Mouse (Mus musculus) MEL (cell line): Measurements from ENCODE around the gene Zfp512b. TPM values are rescaled to one million over a fixed set of nuclear protein-coding genes. Genes with fewer than 3 reads are reported as not detected.

ENCODE experiments used
- DNase-seq: peaks from one replicate; pipeline ENCODE4 v3.0.0; 2011; ENCODE audit warnings: low read depth, low spot score
- H3K27ac ChIP-seq: 2 replicates; pipeline ENCODE4 v1.5.1; 2012; ENCODE audit warnings: low read depth, mild to moderate bottlenecking, control low read depth, low read length, moderate library complexity; ENCODE audit not compliant: control insufficient read depth
- H3K27me3 ChIP-seq, 2 experiments: fragments of 150-350 bp in 1 of 2; sonication (generic) in 1 of 2; 2 replicates each; pipeline ENCODE4 v1.6.1; 2012; ENCODE audit warnings: low read length in 2 of 2, mild to moderate bottlenecking in 2 of 2, improper control_type of control experiment in 1 of 2, moderate library complexity in 1 of 2; ENCODE audit not compliant: insufficient read depth in 2 of 2, control insufficient read depth in 1 of 2
- H3K36me3 ChIP-seq, 2 experiments: 2 replicates each; pipeline ENCODE4 v1.6.1; 2012 to 2014; ENCODE audit warnings: low read length in 2 of 2, improper control_type of control experiment in 1 of 2, inconsistent platforms in 1 of 2, mild to moderate bottlenecking in 1 of 2; ENCODE audit not compliant: insufficient read depth in 2 of 2, control insufficient read depth in 1 of 2
- H3K4me1 ChIP-seq, 2 experiments: fragments of 150-350 bp in 1 of 2; sonication (generic) in 1 of 2; 2 replicates each; pipeline ENCODE4 v1.6.1; 2012; ENCODE audit warnings: low read length in 2 of 2, improper control_type of control experiment in 1 of 2, mild to moderate bottlenecking in 1 of 2; ENCODE audit not compliant: insufficient read depth in 2 of 2, control insufficient read depth in 1 of 2
- H3K4me3 ChIP-seq, 2 experiments: fragments of 150-350 bp in 1 of 2; sonication (generic) in 1 of 2; 2 replicates each; pipeline ENCODE4 v1.5.1; 2012; ENCODE audit warnings: low read depth in 2 of 2, low read length in 2 of 2, mild to moderate bottlenecking in 2 of 2, moderate library complexity in 2 of 2, control low read depth in 1 of 2, improper control_type of control experiment in 1 of 2; ENCODE audit not compliant: control insufficient read depth in 1 of 2, insufficient read depth in 1 of 2
- H3K79me2 ChIP-seq: 2 replicates; pipeline ENCODE4 v1.6.1; 2012; ENCODE audit warnings: mild to moderate bottlenecking, low read length, moderate library complexity; ENCODE audit not compliant: control insufficient read depth, poor library complexity, insufficient read depth
- H3K9ac ChIP-seq: 2 replicates; pipeline ENCODE4 v1.6.1; 2012; ENCODE audit warnings: low read depth, mild to moderate bottlenecking, control low read depth, low read length, moderate library complexity; ENCODE audit not compliant: control insufficient read depth, poor library complexity, severe bottlenecking
- H3K9me3 ChIP-seq: fragments of 150-350 bp; sonication (generic); replicated peaks from 2 replicates; pipeline ENCODE4 v1.6.1; 2012; ENCODE audit warnings: mild to moderate bottlenecking, low read length, improper control_type of control experiment, moderate library complexity; ENCODE audit not compliant: insufficient read depth
- BHLHE40 ChIP-seq: IDR thresholded peaks from 2 replicates; pipeline ENCODE4 v1.6.1; 2012; ENCODE audit warnings: low read depth, mild to moderate bottlenecking, inconsistent platforms, low read length, improper control_type of control experiment, borderline replicate concordance
- CHD1 ChIP-seq: IDR thresholded peaks from 2 replicates; pipeline ENCODE4 v1.6.1; 2012; ENCODE audit warnings: low read depth, mild to moderate bottlenecking, inconsistent platforms, low read length, improper control_type of control experiment
- CTCF ChIP-seq, 3 experiments: IDR thresholded peaks in 2 of 3; conservative IDR thresholded peaks in 1 of 3; 2 replicates each; pipeline ENCODE4 v1.5.1; 2011 to 2012; ENCODE audit warnings: low read length in 3 of 3, low read depth in 2 of 3, mild to moderate bottlenecking in 2 of 3, improper control_type of control experiment in 1 of 3, inconsistent platforms in 1 of 3, mixed read lengths in 1 of 3, moderate library complexity in 1 of 3; ENCODE audit not compliant: control insufficient read depth in 1 of 3, insufficient read depth in 1 of 3, poor library complexity in 1 of 3, severe bottlenecking in 1 of 3
- ETS1 ChIP-seq: IDR thresholded peaks from 2 replicates; pipeline ENCODE4 v1.6.1; 2012; ENCODE audit warnings: low read depth, mild to moderate bottlenecking, inconsistent platforms, low read length, improper control_type of control experiment, moderate library complexity
- GATA1 ChIP-seq: IDR thresholded peaks from 2 replicates; pipeline ENCODE4 v1.6.1; 2011; ENCODE audit warnings: low read depth, low read length, improper control_type of control experiment
- HCFC1 ChIP-seq: IDR thresholded peaks from 2 replicates; pipeline ENCODE4 v1.6.1; 2012; ENCODE audit warnings: low read depth, mild to moderate bottlenecking, inconsistent platforms, low read length, improper control_type of control experiment, moderate library complexity
- JUND ChIP-seq: IDR thresholded peaks from 2 replicates; pipeline ENCODE4 v1.6.1; 2011; ENCODE audit warnings: low read depth, mild to moderate bottlenecking, improper control_type of control experiment, low read length
- MAFK ChIP-seq: IDR thresholded peaks from 2 replicates; pipeline ENCODE4 v1.6.1; 2011; ENCODE audit warnings: low read depth, mild to moderate bottlenecking, low read length, improper control_type of control experiment, borderline replicate concordance
- MAX ChIP-seq: IDR thresholded peaks from 2 replicates; pipeline ENCODE4 v1.6.1; 2011; ENCODE audit warnings: low read length, improper control_type of control experiment
- MEF2A ChIP-seq: IDR thresholded peaks from 2 replicates; pipeline ENCODE4 v1.6.1; 2014; ENCODE audit warnings: low read depth, mild to moderate bottlenecking, inconsistent platforms, low read length, improper control_type of control experiment; ENCODE audit not compliant: poor library complexity, insufficient replicate concordance, severe bottlenecking; ENCODE audit errors: extremely low read depth
- MXI1 ChIP-seq: IDR thresholded peaks from 2 replicates; pipeline ENCODE4 v1.6.1; 2011; ENCODE audit warnings: mild to moderate bottlenecking, low read depth, low read length, improper control_type of control experiment
- MYB ChIP-seq: IDR thresholded peaks from 2 replicates; pipeline ENCODE4 v1.6.1; 2011; ENCODE audit warnings: mild to moderate bottlenecking, low read depth, low read length, improper control_type of control experiment
- NRF1 ChIP-seq: IDR thresholded peaks from 2 replicates; pipeline ENCODE4 v1.6.1; 2014; ENCODE audit warnings: low read depth, mild to moderate bottlenecking, inconsistent platforms, low read length, improper control_type of control experiment, moderate library complexity; ENCODE audit not compliant: poor library complexity, insufficient read depth, severe bottlenecking
- POLR2A ChIP-seq, 2 experiments: IDR thresholded peaks; 2 replicates each; pipeline ENCODE4 v1.6.1; 2011 to 2012; ENCODE audit warnings: low read length in 2 of 2, mild to moderate bottlenecking in 2 of 2, control low read depth in 1 of 2, improper control_type of control experiment in 1 of 2, low read depth in 1 of 2, moderate library complexity in 1 of 2; ENCODE audit not compliant: control insufficient read depth in 1 of 2, insufficient read depth in 1 of 2, poor library complexity in 1 of 2
- POLR2AphosphoS2 ChIP-seq: IDR thresholded peaks from 2 replicates; pipeline ENCODE4 v1.6.1; 2011; ENCODE audit warnings: low read length, improper control_type of control experiment
- POLR2AphosphoS5 ChIP-seq: IDR thresholded peaks from 2 replicates; pipeline ENCODE4 v1.6.1; 2012; ENCODE audit warnings: low read depth, borderline replicate concordance, mild to moderate bottlenecking, inconsistent platforms, low read length, moderate library complexity, mixed read lengths
- RAD21 ChIP-seq: IDR thresholded peaks from 2 replicates; pipeline ENCODE4 v1.6.1; 2011; ENCODE audit warnings: mild to moderate bottlenecking, low read depth, low read length, improper control_type of control experiment
- SMC3 ChIP-seq: IDR thresholded peaks from 2 replicates; pipeline ENCODE4 v1.6.1; 2011; ENCODE audit warnings: low read depth, low read length, improper control_type of control experiment
- TAL1 ChIP-seq: IDR thresholded peaks from 2 replicates; pipeline ENCODE4 v1.6.1; 2012; ENCODE audit warnings: mild to moderate bottlenecking, inconsistent platforms, low read length, moderate library complexity, mixed read lengths
- TCF12 ChIP-seq: IDR thresholded peaks from 2 replicates; pipeline ENCODE4 v1.6.1; 2014; ENCODE audit warnings: low read depth, mild to moderate bottlenecking, inconsistent platforms, low read length, improper control_type of control experiment, moderate library complexity
- USF2 ChIP-seq, 2 experiments: IDR thresholded peaks; 2 replicates each; pipeline ENCODE4 v1.6.1; 2011 to 2012; ENCODE audit warnings: improper control_type of control experiment in 2 of 2, low read length in 2 of 2, borderline replicate concordance in 1 of 2, inconsistent platforms in 1 of 2, low read depth in 1 of 2, mild to moderate bottlenecking in 1 of 2; ENCODE audit not compliant: insufficient read depth in 1 of 2
- ZC3H11A ChIP-seq: IDR thresholded peaks from 2 replicates; pipeline ENCODE4 v1.6.1; 2012; ENCODE audit warnings: low read depth, mild to moderate bottlenecking, inconsistent platforms, low read length, improper control_type of control experiment
- polyA plus RNA-seq, 2 experiments: library from polyadenylated mRNA; stranded (reverse) in 1 of 2; unstranded in 1 of 2; fragments of >175 nt in 1 of 2; fragments of >200 nt in 1 of 2; gene quantifications; 2 replicates each; pipeline versions ENCODE4 v1.2.1 to v1.2.4; 2012; ENCODE audit warnings: low replicate concordance in 2 of 2, low read depth in 1 of 2; ENCODE audit not compliant: insufficient read length in 2 of 2, insufficient read depth in 1 of 2, missing spikeins in 1 of 2
- total RNA-seq: library from RNA; depleted of rRNA; stranded (reverse); fragments of 300-350 nt; gene quantifications from 2 replicates; pipeline ENCODE4 v1.2.3, GENCODE M21; 2012

The Zfp512b gene
- total and polyA plus RNA-seq, 3 experiments, result 15.5 to 37.6 TPM; not detected in 1

- Histone ChIP-seq H3K9me3 (no peaks in the 10 kb centered on the region), H3K9ac (no peak overlapping the region), H3K79me2 (no peaks in the 10 kb centered on the region), H3K4me3 (no peak overlapping the region), H3K27ac (no peak overlapping the region), H3K4me1 (no peaks in the 10 kb centered on the region), H3K36me3 (no peaks in the 10 kb centered on the region), H3K27me3 (no peaks in the 10 kb centered on the region)
- no peak for DNase-seq
- TF ChIP-seq JUND (no peak), HCFC1 (no peak), ZC3H11A (no peak), MAFK (no peak), MAX (no peak), POLR2AphosphoS2 (no peak), USF2 (IDR thresholded peaks at IDR 0.05; ENCODE audit: borderline replicate concordance in 1 of 2, insufficient read depth in 1 of 2, low read depth in 1 of 2, low read length in 2 of 2) (no peak), POLR2AphosphoS5 (no peak), TAL1 (no peak), NRF1 (no peak), ETS1 (no peak), GATA1 (no peak), MEF2A (no peak), CHD1 (no peak), BHLHE40 (no peak), MYB (no peak)
Measured at GRCm38 (mm10) chr2:181569856-181570255, 22.7 kb downstream of the Zfp512b start.

- TF ChIP-seq CHD1, result no peak
- peak; percentile 72 to 79 (median 78) for TF ChIP-seq CTCF (IDR thresholded peaks at IDR 0.05 in 2 of 3, conservative IDR thresholded peaks at IDR 0.05 in 1 of 3; ENCODE audit: control insufficient read depth in 1 of 3, insufficient read depth in 1 of 3, low read depth in 2 of 3, low read length in 3 of 3, poor library complexity in 1 of 3, severe bottlenecking in 1 of 3)
- no peak for TF ChIP-seq ETS1
- peak; percentile 52 for TF ChIP-seq ZC3H11A
- no peak for TF ChIP-seq TCF12
- no peak for TF ChIP-seq MXI1
- TF ChIP-seq RAD21, result peak; percentile 70
- peak; percentile 76 for TF ChIP-seq SMC3
- TF ChIP-seq JUND, result no peak
- no peak for TF ChIP-seq POLR2A (IDR thresholded peaks at IDR 0.05; ENCODE audit: control insufficient read depth in 1 of 2, insufficient read depth in 1 of 2, low read depth in 1 of 2, low read length in 2 of 2, poor library complexity in 1 of 2)
- TF ChIP-seq MAFK, result no peak
- TF ChIP-seq, all 39 proteins: peak for 4
- Histone ChIP-seq H3K4me1 (no peaks in the 10 kb centered on the region), H3K36me3 (no peaks in the 10 kb centered on the region), H3K9me3 (no peaks in the 10 kb centered on the region), H3K9ac (no peak overlapping the region), H3K4me3 (no peak overlapping the region), H3K27me3 (no peaks in the 10 kb centered on the region), H3K27ac (no peak overlapping the region), H3K79me2 (no peaks in the 10 kb centered on the region)
- DNase-seq, result peak; percentile 67
Measured at GRCm38 (mm10) chr2:181568272-181569008, 24.2 kb downstream of the Zfp512b start.
